Mouse (Mus musculus): ENCODE results near the gene Zfp518b. TPM values are rescaled to one million over a fixed set of nuclear protein-coding genes. Genes with fewer than 3 reads are reported as not detected.

Zfp518b gene
- total and polyA plus RNA-seq, 2 experiments from 2014 or later: 19.9 to 43.9 TPM

DNA sequence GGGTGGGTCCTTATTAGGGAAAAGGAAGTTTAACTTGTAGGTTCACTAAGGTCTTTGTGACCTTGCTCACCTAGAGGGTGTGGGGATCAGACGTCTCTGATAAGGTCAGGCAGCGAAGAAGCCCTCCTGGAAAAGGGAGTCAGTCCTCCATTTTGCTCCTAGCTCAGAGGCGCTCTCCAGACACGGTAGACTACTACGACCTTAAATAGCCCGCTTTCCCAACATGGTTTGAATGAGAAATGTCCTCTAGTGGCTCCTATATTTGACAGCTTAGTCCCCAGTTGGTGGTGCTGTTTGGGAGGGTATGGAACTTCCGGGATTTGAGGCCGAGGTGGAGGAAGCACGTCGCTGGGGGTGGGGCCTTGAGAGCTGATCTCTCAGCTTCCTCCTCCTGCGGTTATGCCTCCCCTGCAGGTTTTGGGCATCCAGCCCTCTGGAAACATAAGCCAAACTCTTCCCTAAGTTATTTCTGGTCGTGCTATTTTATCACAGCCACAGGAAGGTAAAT lies 29.2 kb downstream of the Zfp518b start:
- no peak for DNase-seq
- no peaks in the 10 kb centered on the region for H3K27me3 ChIP-seq (ENCODE audit: insufficient read depth, low read length)
- H3K4me2 ChIP-seq (ENCODE audit: low read depth): no peak overlapping the region
- TF ChIP-seq CTCF (IDR thresholded peaks at IDR 0.05; ENCODE audit: low read depth): no peak
- no peak for ATAC-seq
- H3K4me3 ChIP-seq (ENCODE audit: low read depth, low read length): no peak overlapping the region
- H3K9ac ChIP-seq: no peak overlapping the region
- no peaks in the 10 kb centered on the region for H3K9me3 ChIP-seq (ENCODE audit: low read length)
- WGBS: 72% methylated on average over 12 of the region's 12 CpGs
- no peak overlapping the region for H3K27ac ChIP-seq (ENCODE audit: low read depth, low read length)
- no peaks in the 10 kb centered on the region for H3K36me3 ChIP-seq (ENCODE audit: insufficient read depth)
- H3K4me1 ChIP-seq (ENCODE audit: insufficient read depth): no peaks in the 10 kb centered on the region; the same call in 1 of the 2 replicates

- 29% methylated on average over 1 of the region's 1 CpGs for WGBS
These were observed 30.1 kb downstream of the Zfp518b start for GRCm38 (mm10) chr5:38654571-38654970.

DNA sequence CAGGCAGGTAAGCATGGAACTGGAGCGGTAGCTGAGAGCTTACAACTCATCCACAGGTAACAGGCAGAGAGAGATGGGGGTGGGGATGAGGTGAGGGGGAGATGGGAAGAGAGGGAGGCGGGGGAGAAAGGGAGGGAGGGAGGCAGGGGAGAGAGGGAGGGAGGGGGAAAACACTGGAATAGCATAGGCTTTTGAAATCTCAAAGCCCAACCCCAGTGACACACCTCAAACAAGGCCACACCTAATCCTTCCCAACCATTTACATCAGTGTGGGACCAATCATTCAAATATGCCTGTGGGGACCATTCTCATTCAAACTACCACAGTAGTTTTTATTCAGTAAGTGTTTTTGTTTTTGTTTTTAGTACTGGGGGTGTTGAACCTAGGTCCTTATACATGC lies 31.5 kb downstream of the Zfp518b start:
- 80% methylated on average over 2 of the region's 2 CpGs for WGBS

More at GRCm38 (mm10) chr5:38654571-38654970, 30.1 kb downstream of the Zfp518b start:
- no peaks in the 10 kb centered on the region; the same call in 1 of the 2 replicates for H3K4me1 ChIP-seq (ENCODE audit: insufficient read depth)
- no peaks in the 10 kb centered on the region for H3K9me3 ChIP-seq (ENCODE audit: low read length)
- no peaks in the 10 kb centered on the region for H3K27me3 ChIP-seq (ENCODE audit: insufficient read depth, low read length)
- DNase-seq (no peak), ATAC-seq (no peak)
- H3K27ac ChIP-seq (ENCODE audit: low read depth, low read length): no peak overlapping the region
- H3K4me2 ChIP-seq (ENCODE audit: low read depth): no peak overlapping the region
- H3K36me3 ChIP-seq (ENCODE audit: insufficient read depth): no peaks in the 10 kb centered on the region
- H3K4me3 ChIP-seq (ENCODE audit: low read depth, low read length): no peak overlapping the region
- H3K9ac ChIP-seq: no peak overlapping the region
- no peak for TF ChIP-seq CTCF (IDR thresholded peaks at IDR 0.05; ENCODE audit: low read depth)

GRCm38 (mm10) chr5:38651455-38651854 lies 33.2 kb downstream of the Zfp518b start:
- Histone ChIP-seq H3K27me3 (ENCODE audit: insufficient read depth, low read length) (no peaks in the 10 kb centered on the region), H3K9me3 (ENCODE audit: low read length) (no peaks in the 10 kb centered on the region), H3K9ac (no peak overlapping the region), H3K27ac (ENCODE audit: low read depth, low read length) (no peak overlapping the region), H3K4me2 (ENCODE audit: low read depth) (no peak overlapping the region), H3K36me3 (ENCODE audit: insufficient read depth) (no peaks in the 10 kb centered on the region), H3K4me1 (ENCODE audit: insufficient read depth) (no peaks in the 10 kb centered on the region; the same call in 1 of the 2 replicates), H3K4me3 (ENCODE audit: low read depth, low read length) (no peak overlapping the region)
- ATAC-seq (no peak), DNase-seq (no peak)
- 22% methylated on average over 5 of the region's 5 CpGs for WGBS
- no peak for TF ChIP-seq CTCF (IDR thresholded peaks at IDR 0.05; ENCODE audit: low read depth)

More for the DNA sequence above, 31.5 kb downstream of the Zfp518b start:
- Histone ChIP-seq H3K4me1 (ENCODE audit: insufficient read depth) (no peaks in the 10 kb centered on the region; the same call in 1 of the 2 replicates), H3K27ac (ENCODE audit: low read depth, low read length) (no peak overlapping the region), H3K36me3 (ENCODE audit: insufficient read depth) (no peaks in the 10 kb centered on the region), H3K9me3 (ENCODE audit: low read length) (no peaks in the 10 kb centered on the region), H3K4me3 (ENCODE audit: low read depth, low read length) (no peak overlapping the region), H3K4me2 (ENCODE audit: low read depth) (no peak overlapping the region), H3K27me3 (ENCODE audit: insufficient read depth, low read length) (no peaks in the 10 kb centered on the region), H3K9ac (no peak overlapping the region)
- DNase-seq (no peak), ATAC-seq (no peak)
- no peak for TF ChIP-seq CTCF (IDR thresholded peaks at IDR 0.05; ENCODE audit: low read depth)

DNA sequence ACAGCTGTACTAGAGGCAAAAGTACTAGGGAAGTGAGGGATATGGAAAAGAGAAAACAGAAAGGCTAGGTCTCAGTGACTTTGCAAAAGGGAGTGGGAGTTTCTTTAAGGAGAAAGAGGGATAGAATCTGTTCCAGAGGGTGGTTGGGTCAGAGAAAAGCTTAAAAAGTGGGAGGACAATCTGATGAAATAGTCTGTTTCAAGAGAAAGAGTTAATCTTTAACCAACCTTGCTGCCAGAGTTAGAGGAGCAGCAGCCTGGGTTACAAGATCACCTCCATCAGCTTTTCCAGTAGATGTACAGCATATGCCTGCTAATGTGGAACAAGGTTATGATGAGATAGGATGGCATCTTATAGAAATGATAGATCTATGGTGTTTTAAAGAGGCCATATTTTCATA lies 43.1 kb downstream of the Zfp518b start:
- TF ChIP-seq CTCF (IDR thresholded peaks at IDR 0.05; ENCODE audit: low read depth): no peak

GRCm38 (mm10) chr5:38636301-38636749 lies 48.3 kb downstream of the Zfp518b start:
- H3K36me3 ChIP-seq (ENCODE audit: insufficient read depth): no peaks in the 10 kb centered on the region
- no peaks in the 10 kb centered on the region for H3K27me3 ChIP-seq (ENCODE audit: insufficient read depth, low read length)
- 60% methylated on average over 5 of the region's 5 CpGs for whole genome bisulfite sequencing
- H3K27ac ChIP-seq (ENCODE audit: low read depth, low read length): no peak overlapping the region
- H3K4me2 ChIP-seq (ENCODE audit: low read depth): no peak overlapping the region
- DNase-seq (peak; percentile 10), ATAC-seq (peak; percentile 58)
- H3K4me1 ChIP-seq (ENCODE audit: insufficient read depth): no peaks in the 10 kb centered on the region
- no peak for TF ChIP-seq CTCF (IDR thresholded peaks at IDR 0.05; ENCODE audit: low read depth)
- H3K4me3 ChIP-seq (ENCODE audit: low read depth, low read length): no peak overlapping the region
- H3K9ac ChIP-seq: no peak overlapping the region
- no peaks in the 10 kb centered on the region for H3K9me3 ChIP-seq (ENCODE audit: low read length)

More for the DNA sequence above, 43.1 kb downstream of the Zfp518b start:
- ATAC-seq: no peak
- Histone ChIP-seq H3K9me3 (ENCODE audit: low read length) (no peaks in the 10 kb centered on the region), H3K4me3 (ENCODE audit: low read depth, low read length) (no peak overlapping the region), H3K4me2 (ENCODE audit: low read depth) (no peak overlapping the region), H3K4me1 (ENCODE audit: insufficient read depth) (no peaks in the 10 kb centered on the region), H3K27ac (ENCODE audit: low read depth, low read length) (no peak overlapping the region), H3K9ac (no peak overlapping the region), H3K36me3 (ENCODE audit: insufficient read depth) (no peaks in the 10 kb centered on the region), H3K27me3 (ENCODE audit: insufficient read depth, low read length) (no peaks in the 10 kb centered on the region)
- DNase-seq: no peak

GRCm38 (mm10) chr5:38635696-38636095 lies 48.9 kb downstream of the Zfp518b start:
- Histone ChIP-seq H3K4me2 (ENCODE audit: low read depth) (no peak overlapping the region), H3K4me1 (ENCODE audit: insufficient read depth) (no peaks in the 10 kb centered on the region), H3K36me3 (ENCODE audit: insufficient read depth) (no peaks in the 10 kb centered on the region), H3K27me3 (ENCODE audit: insufficient read depth, low read length) (no peaks in the 10 kb centered on the region), H3K27ac (ENCODE audit: low read depth, low read length) (no peak overlapping the region), H3K4me3 (ENCODE audit: low read depth, low read length) (no peak overlapping the region), H3K9ac (no peak overlapping the region), H3K9me3 (ENCODE audit: low read length) (no peaks in the 10 kb centered on the region)
- DNase-seq (no peak), ATAC-seq (no peak)
- no peak for TF ChIP-seq CTCF (IDR thresholded peaks at IDR 0.05; ENCODE audit: low read depth)
- WGBS: 86% methylated on average over 1 of the region's 1 CpGs

All from forebrain, postnatal 0 days (tissue).